Mouse (Mus musculus) cortical plate, adult 2 months (tissue): ENCODE results near the gene Mindy2.

Experiments
- CTCF ChIP-seq: fragments of 200-500 bp; IDR thresholded peaks from 2 replicates; pipeline ENCODE4 v1.5.1; 2011; ENCODE audit warnings: mild to moderate bottlenecking, control low read depth, low read length; ENCODE audit not compliant: insufficient read depth; ENCODE audit errors: extremely low read depth
- POLR2A ChIP-seq: fragments of 200-500 bp; IDR thresholded peaks from 2 replicates; pipeline ENCODE4 v1.6.1; 2011; ENCODE audit warnings: mild to moderate bottlenecking, low read length, control low read depth; ENCODE audit not compliant: insufficient read depth; ENCODE audit errors: extremely low read depth

DNA sequence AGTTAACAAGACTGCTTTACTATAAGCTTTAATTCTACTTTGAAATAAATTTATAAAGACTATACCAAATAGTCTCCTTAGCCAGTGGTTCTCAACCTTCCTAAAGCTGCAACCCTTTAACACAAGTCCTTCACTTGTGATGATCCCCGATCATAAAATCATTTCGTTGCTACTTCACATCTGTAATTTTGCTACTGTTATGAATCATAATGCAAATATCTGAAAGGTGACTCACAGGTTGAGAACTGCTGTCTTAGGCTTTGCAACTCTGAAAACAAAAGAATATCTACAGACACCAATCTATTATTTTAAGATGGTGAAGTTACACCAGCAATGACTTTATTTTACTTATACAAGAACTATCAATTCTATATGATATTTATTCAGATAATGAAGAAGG, 20.2 kb downstream of the Mindy2 start:
- TF ChIP-seq CTCF (no peak), POLR2A (no peak)
